Mouse (Mus musculus) ES-E14 (cell line): ENCODE results near the gene Sec22c.

ENCODE experiments used
- CHD2 ChIP-seq: IDR thresholded peaks from 2 replicates; pipeline ENCODE4 v1.6.1; 2014; ENCODE audit warnings: mild to moderate bottlenecking, low read depth, low read length, inconsistent platforms
- MAFK ChIP-seq: IDR thresholded peaks from 2 replicates; pipeline ENCODE4 v1.6.1; 2014; ENCODE audit warnings: mild to moderate bottlenecking, low read depth, low read length, inconsistent platforms; ENCODE audit not compliant: insufficient read depth
- ZC3H11A ChIP-seq: IDR thresholded peaks from 2 replicates; pipeline ENCODE4 v1.6.1; 2012; ENCODE audit warnings: low read depth, mild to moderate bottlenecking, inconsistent platforms, low read length, borderline replicate concordance
- ZNF384 ChIP-seq: IDR thresholded peaks from 2 replicates; pipeline ENCODE4 v1.6.1; 2012; ENCODE audit warnings: low read depth, low read length, inconsistent platforms

- TF ChIP-seq CHD2 (no peak), ZNF384 (no peak), ZC3H11A (no peak), MAFK (no peak)
Observed at GRCm38 (mm10) chr9:121653668-121654067, 51.6 kb downstream of the Sec22c start.
